Mouse (Mus musculus) C2C12 (cell line): ENCODE results near the gene Chst15.

Experiments used
- CTCF ChIP-seq: IDR thresholded peaks from one replicate; pipeline ENCODE4 v1.5.1; 2011; ENCODE audit not compliant: control insufficient read depth, insufficient read depth, insufficient read length
- MAX ChIP-seq: IDR thresholded peaks from one replicate; pipeline ENCODE4 v1.6.1; 2011; ENCODE audit warnings: mild to moderate bottlenecking, control low read depth
- USF1 ChIP-seq: IDR thresholded peaks from one replicate; pipeline ENCODE4 v1.6.1; 2011; ENCODE audit warnings: low read depth, mild to moderate bottlenecking, control low read depth, moderate library complexity

DNA sequence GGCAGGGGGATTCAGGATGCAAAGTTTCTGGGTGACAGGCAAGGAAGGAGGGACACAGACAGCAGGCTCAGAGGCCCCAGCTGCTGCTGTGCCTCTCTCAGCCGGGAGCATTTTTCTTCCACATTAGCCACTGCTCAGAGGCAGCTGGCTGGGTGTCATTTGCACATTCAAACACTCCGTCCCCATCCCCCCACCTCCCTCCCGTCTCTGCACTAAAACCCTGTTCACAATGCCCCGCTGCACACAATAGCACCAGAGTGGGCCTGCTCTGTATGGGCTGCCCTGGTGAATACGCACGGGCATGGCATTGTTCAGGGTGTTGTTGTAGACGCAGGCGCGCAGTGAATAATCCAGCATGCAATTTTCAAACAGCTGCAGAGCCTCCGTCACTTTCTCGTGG lies 69.5 kb downstream of the Chst15 start:
- no peak for TF ChIP-seq MAX
- TF ChIP-seq USF1 = no peak
- TF ChIP-seq CTCF = no peak
